In the genomic region with DNA sequence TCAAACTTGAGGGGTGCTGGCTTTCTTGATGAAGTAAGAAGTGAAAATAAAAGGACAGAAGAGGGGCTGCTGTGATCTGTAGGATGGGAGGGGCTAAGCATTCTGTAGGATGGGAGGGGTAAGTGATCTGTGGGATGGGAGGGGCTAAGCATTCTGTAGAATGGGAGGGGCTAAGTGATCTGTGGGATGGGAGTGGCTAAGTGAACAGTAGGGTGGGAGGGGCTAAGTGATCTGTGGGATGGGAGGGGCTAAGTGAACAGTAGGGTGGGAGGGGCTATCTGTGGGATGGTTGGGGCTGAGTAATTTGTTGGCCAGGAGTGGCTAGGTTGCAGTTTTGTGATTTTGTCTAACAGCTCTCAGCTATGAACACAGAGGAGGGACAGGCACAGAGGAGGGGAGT, we compare ENCODE assay signal across 25 mouse cellular contexts.
DNase-seq lines count a peak whose midpoint lies in the region; ATAC-seq and TF ChIP-seq lines count a peak whose summit lies in the region.
"Had no signal": no experiment of that assay in that cellular context is flagged by ENCODE, and none has a peak within 500 bp of the region (broad histone marks: within the 10 kb centered on the region; RNA-seq: fewer than 3 reads in every experiment).

No protein-coding gene starts in this region.

- H3K27ac ChIP-seq in liver, embryonic 11.5 days (ENCODE audit: low read depth, low read length) = no peak overlapping the region
- H3K27ac ChIP-seq in liver, embryonic 12.5 days = no peak overlapping the region
- H3K27ac ChIP-seq in midbrain, postnatal 0 days (ENCODE audit: low read depth, low read length) = no peak overlapping the region
- H3K27ac ChIP-seq: gastrocnemius, adult 2 months; heart, embryonic 15.5 days; hindbrain, embryonic 15.5 days; intestine, embryonic 15.5 days; limb, embryonic 15.5 days; midbrain, embryonic 15.5 days; neural tube, embryonic 13.5 days had no signal

- H3K4me3 ChIP-seq in liver, embryonic 11.5 days (ENCODE audit: low read depth, low read length) = no peak overlapping the region
- H3K4me3 ChIP-seq in liver, embryonic 12.5 days = no peak overlapping the region
- no peak overlapping the region for H3K4me3 ChIP-seq in midbrain, postnatal 0 days (ENCODE audit: low read depth, low read length)
- H3K4me3 ChIP-seq: gastrocnemius, adult 2 months; heart, embryonic 15.5 days; hindbrain, embryonic 15.5 days; intestine, embryonic 15.5 days; limb, embryonic 15.5 days; midbrain, embryonic 15.5 days; myocyte; neural tube, embryonic 13.5 days had no signal

- H3K9ac ChIP-seq in liver, embryonic 11.5 days (ENCODE audit: low read depth, low read length) = no peak overlapping the region
- H3K9ac ChIP-seq in liver, embryonic 12.5 days = no peak overlapping the region
- H3K9ac ChIP-seq in midbrain, postnatal 0 days (replicated peaks; ENCODE audit: low read length, poor library complexity, severe bottlenecking) = no peak overlapping the region
- H3K9ac ChIP-seq: heart, embryonic 15.5 days; hindbrain, embryonic 15.5 days; intestine, embryonic 15.5 days; limb, embryonic 15.5 days; midbrain, embryonic 15.5 days; neural tube, embryonic 13.5 days had no signal

- H3K9me3 ChIP-seq in liver, embryonic 11.5 days (ENCODE audit: control insufficient read depth, low read length) = no peaks in the 10 kb centered on the region
- H3K9me3 ChIP-seq in liver, embryonic 12.5 days (replicated peaks) = no peaks in the 10 kb centered on the region
- no peaks in the 10 kb centered on the region for H3K9me3 ChIP-seq in midbrain, postnatal 0 days (ENCODE audit: low read length)
- H3K9me3 ChIP-seq: heart, embryonic 15.5 days; hindbrain, embryonic 15.5 days; intestine, embryonic 15.5 days; limb, embryonic 15.5 days; midbrain, embryonic 15.5 days; neural tube, embryonic 13.5 days had no signal

- TF ChIP-seq CTCF in midbrain, postnatal 0 days (IDR thresholded peaks at IDR 0.05) = no peak

- no peak overlapping the region for H3K4me2 ChIP-seq in liver, embryonic 11.5 days
- H3K4me2 ChIP-seq in liver, embryonic 12.5 days = no peak overlapping the region
- H3K4me2 ChIP-seq in midbrain, postnatal 0 days (ENCODE audit: low read depth, low read length, poor library complexity, severe bottlenecking) = no peak overlapping the region
- H3K4me2 ChIP-seq: heart, embryonic 15.5 days; hindbrain, embryonic 15.5 days; intestine, embryonic 15.5 days; limb, embryonic 15.5 days; midbrain, embryonic 15.5 days; neural tube, embryonic 13.5 days had no signal

- ATAC-seq in liver, embryonic 11.5 days (replicated peaks; ENCODE audit: low FRiP score) = 0 out of 2 replicates have a peak, but pooled peaks have one; percentile 41
- ATAC-seq in liver, embryonic 12.5 days = no peak
- peak; percentile 70 for ATAC-seq in granulocyte monocyte progenitor cell, adult 5-6 weeks (replicated peaks; ENCODE audit: poor library complexity, severe bottlenecking)
- ATAC-seq in midbrain, postnatal 0 days (ENCODE audit: low FRiP score) = no peak
- ATAC-seq: intestine, embryonic 15.5 days; midbrain, embryonic 15.5 days; Patski had no signal

- H3K27me3 ChIP-seq in liver, embryonic 11.5 days (replicated peaks; ENCODE audit: control insufficient read depth, insufficient read depth, low read length) = no peaks in the 10 kb centered on the region; the same call in 1 of the 2 replicates
- H3K27me3 ChIP-seq in liver, embryonic 12.5 days (replicated peaks) = peaks cover 6% of the 10 kb centered on the region; the same call in 1 of the 2 replicates
- no peaks in the 10 kb centered on the region for H3K27me3 ChIP-seq in midbrain, postnatal 0 days (ENCODE audit: insufficient read depth, low read length)
- H3K27me3 ChIP-seq: limb, embryonic 15.5 days had no signal

- no peak for DNase-seq in liver, embryonic 11.5 days (ENCODE audit: low spot score)
- peak; percentile 94 for DNase-seq in ZHBTc4 (ENCODE audit: low read depth, low spot score)
- DNase-seq in urinary bladder, adult 2 months (ENCODE audit: low spot score) = no peak
- no peak for DNase-seq in urinary bladder, postnatal 14 days (ENCODE audit: low spot score)
- no peak for DNase-seq in midbrain, postnatal 0 days (ENCODE audit: low spot score)
- DNase-seq: adrenal gland, postnatal 10 days; B cell, adult 2 months; cerebellum, adult 11 months; cerebellum, adult 9-11 months; gastrocnemius, adult 2 months; heart, postnatal 4 days; kidney, adult 8-10 months; kidney, postnatal 10 days; left cerebral cortex, postnatal 4 days; lung, adult 2 months had no signal

- no peaks in the 10 kb centered on the region for H3K36me3 ChIP-seq in liver, embryonic 11.5 days (ENCODE audit: control insufficient read depth, insufficient read depth, low read length)
- H3K36me3 ChIP-seq in liver, embryonic 12.5 days = no peaks in the 10 kb centered on the region
- H3K36me3 ChIP-seq in midbrain, postnatal 0 days (ENCODE audit: insufficient read depth, low read length) = no peaks in the 10 kb centered on the region
- H3K36me3 ChIP-seq: heart, embryonic 15.5 days; hindbrain, embryonic 15.5 days; intestine, embryonic 15.5 days; limb, embryonic 15.5 days; midbrain, embryonic 15.5 days; neural tube, embryonic 13.5 days had no signal

- no peaks in the 10 kb centered on the region for H3K4me1 ChIP-seq in liver, embryonic 11.5 days (replicated peaks; ENCODE audit: control insufficient read depth, insufficient read depth, low read length)
- H3K4me1 ChIP-seq in liver, embryonic 12.5 days = no peaks in the 10 kb centered on the region
- no peaks in the 10 kb centered on the region for H3K4me1 ChIP-seq in midbrain, postnatal 0 days (ENCODE audit: insufficient read depth, low read length)
- H3K4me1 ChIP-seq: heart, embryonic 15.5 days; hindbrain, embryonic 15.5 days had no signal

Comparison
In these comparisons a context has a peak if more than half of its experiments do, and no peak if none do; other contexts are left out.
1. ATAC-seq: peak in liver, embryonic 11.5 days (single experiment) and granulocyte monocyte progenitor cell, adult 5-6 weeks (single experiment); none in liver, embryonic 12.5 days (single experiment) and midbrain, postnatal 0 days (single experiment).